In the genomic region with DNA sequence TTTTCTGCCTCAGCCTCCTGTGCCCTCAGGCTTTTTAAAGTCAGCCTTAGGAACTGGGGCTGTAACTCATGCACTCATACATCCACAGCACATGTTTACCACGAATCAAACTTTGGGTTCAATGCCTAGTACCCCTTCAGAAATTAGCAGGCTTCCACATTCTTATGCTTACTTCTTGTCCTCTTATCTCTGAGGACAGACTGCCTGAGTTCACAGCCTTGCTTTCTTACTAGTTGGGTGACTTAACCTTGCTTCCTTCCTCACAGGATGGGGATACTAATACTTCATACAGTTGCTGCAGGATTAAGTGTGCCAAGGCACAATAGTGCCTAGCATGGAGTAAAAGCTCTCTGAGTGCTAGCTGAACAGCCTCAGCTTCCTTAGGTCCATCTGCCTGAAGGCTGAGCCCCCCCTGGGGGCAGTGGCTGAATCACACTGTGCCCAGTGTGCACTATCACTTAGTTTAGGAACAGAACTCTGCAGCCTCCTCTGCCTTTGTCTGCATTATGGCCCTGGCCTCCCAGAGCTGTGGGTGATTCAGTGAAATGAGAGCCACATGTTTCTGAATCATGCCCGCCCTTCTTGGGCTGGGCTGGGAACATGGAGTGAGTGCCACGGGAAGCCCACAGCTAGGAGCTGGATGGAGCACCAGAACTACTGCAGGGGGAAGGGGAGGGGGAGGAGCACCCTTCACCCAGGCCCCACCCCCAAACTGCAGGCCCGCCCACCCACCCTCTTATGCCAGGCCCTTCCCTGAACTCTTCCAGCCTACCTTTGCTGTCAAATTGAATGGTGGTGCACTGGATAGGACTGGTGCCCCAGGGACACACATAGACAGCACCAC, we compare ENCODE assay signal across 9 mouse cellular contexts. TPM values are rescaled to one million over a fixed set of nuclear protein-coding genes. Genes with fewer than 3 reads are reported as not detected.
DNase-seq lines count a peak whose midpoint lies in the region; ATAC-seq and TF ChIP-seq lines count a peak whose summit lies in the region.
"Had no signal": no experiment of that assay in that cellular context is flagged by ENCODE, and none has a peak within 500 bp of the region (broad histone marks: within the 10 kb centered on the region; RNA-seq: fewer than 3 reads in every experiment).

No protein-coding gene starts in this region.

- H3K9ac ChIP-seq in intestine, embryonic 14.5 days (ENCODE audit: low read length): no peak overlapping the region
- no peak overlapping the region for H3K9ac ChIP-seq in intestine, postnatal 0 days (ENCODE audit: low read depth, low read length)
- no peak overlapping the region for H3K9ac ChIP-seq in heart, postnatal 0 days (replicated peaks; ENCODE audit: low read depth, low read length)
- H3K9ac ChIP-seq in liver, postnatal 0 days (replicated peaks): no peak overlapping the region

- no peaks in the 10 kb centered on the region for H3K9me3 ChIP-seq in intestine, embryonic 14.5 days (ENCODE audit: control insufficient read depth, low read length)
- H3K9me3 ChIP-seq in intestine, postnatal 0 days (ENCODE audit: control insufficient read depth): no peaks in the 10 kb centered on the region
- H3K9me3 ChIP-seq in heart, postnatal 0 days (replicated peaks; ENCODE audit: control insufficient read depth, low read length): no peaks in the 10 kb centered on the region
- H3K9me3 ChIP-seq in liver, postnatal 0 days (ENCODE audit: low read length): no peaks in the 10 kb centered on the region

- H3K27me3 ChIP-seq in intestine, embryonic 14.5 days (replicated peaks; ENCODE audit: control insufficient read depth, insufficient read depth, low read length): no peaks in the 10 kb centered on the region
- H3K27me3 ChIP-seq in intestine, postnatal 0 days (replicated peaks; ENCODE audit: control insufficient read depth, insufficient read depth, low read length): no peaks in the 10 kb centered on the region
- H3K27me3 ChIP-seq in heart, postnatal 0 days (ENCODE audit: control insufficient read depth, insufficient read depth, low read length): no peaks in the 10 kb centered on the region
- H3K27me3 ChIP-seq in liver, postnatal 0 days (ENCODE audit: insufficient read depth, low read length): no peaks in the 10 kb centered on the region

- H3K4me1 ChIP-seq in intestine, embryonic 14.5 days (replicated peaks; ENCODE audit: control insufficient read depth, insufficient read depth, low read length): peaks cover 11% of the 10 kb centered on the region
- H3K4me1 ChIP-seq in intestine, postnatal 0 days (replicated peaks; ENCODE audit: control insufficient read depth, insufficient read depth, low read length): no peaks in the 10 kb centered on the region
- peaks cover 61% of the 10 kb centered on the region for H3K4me1 ChIP-seq in heart, postnatal 0 days (ENCODE audit: control insufficient read depth, insufficient read depth)
- peaks cover 43% of the 10 kb centered on the region for H3K4me1 ChIP-seq in liver, postnatal 0 days (ENCODE audit: insufficient read depth)

- 0 out of 2 replicates have a peak, but pooled peaks have one; percentile 32 for ATAC-seq in intestine, embryonic 14.5 days (replicated peaks; ENCODE audit: low FRiP score, low TSS enrichment, low read depth)
- no peak for ATAC-seq in intestine, postnatal 0 days
- ATAC-seq in heart, postnatal 0 days (ENCODE audit: insufficient read depth, low read depth): peak; percentile 63
- peak; percentile 20 for ATAC-seq in liver, postnatal 0 days

- WGBS in intestine, embryonic 14.5 days: 35% methylated on average over 4 of the region's 4 CpGs
- WGBS in intestine, postnatal 0 days: 36% methylated on average over 4 of the region's 4 CpGs
- 21% methylated on average over 4 of the region's 4 CpGs for WGBS in heart, postnatal 0 days
- WGBS in liver, postnatal 0 days (ENCODE audit: insufficient replicate concordance): 22% methylated on average over 4 of the region's 4 CpGs

- no peak overlapping the region for H3K27ac ChIP-seq in intestine, embryonic 14.5 days (ENCODE audit: low read depth)
- no peak overlapping the region for H3K27ac ChIP-seq in intestine, postnatal 0 days (ENCODE audit: low read depth, low read length)
- peak overlapping the region; percentile 84 for H3K27ac ChIP-seq in heart, postnatal 0 days (ENCODE audit: low read depth)
- H3K27ac ChIP-seq in liver, postnatal 0 days (ENCODE audit: low read depth): peak overlapping the region; percentile 32
- H3K27ac ChIP-seq: left cerebral cortex, adult 2 months had no signal

- DNase-seq in intestine, embryonic 14.5 days (ENCODE audit: low spot score): no peak
- peak; percentile 86 for DNase-seq in adrenal gland, adult 2 months
- peak; percentile 44 for DNase-seq in heart, postnatal 0 days (ENCODE audit: low spot score)
- DNase-seq in liver, postnatal 0 days: no peak
- no peak for DNase-seq in frontal cortex, postnatal 25 days (ENCODE audit: low spot score in 2 of 2)
- no peak for DNase-seq in urinary bladder, postnatal 25 days (ENCODE audit: low spot score)
- no peak for DNase-seq in cerebellum, adult 8-10 months

- TF ChIP-seq CTCF in intestine, postnatal 0 days (IDR thresholded peaks at IDR 0.05; ENCODE audit: low read depth): no peak
- TF ChIP-seq CTCF in heart, postnatal 0 days (IDR thresholded peaks at IDR 0.05; ENCODE audit: low read depth): 0 out of 2 replicates have a peak, but pooled peaks have one; percentile 3
- TF ChIP-seq CTCF in liver, postnatal 0 days (IDR thresholded peaks at IDR 0.05; ENCODE audit: low read depth): 0 out of 2 replicates have a peak, but pooled peaks have one; percentile 7

- H3K4me3 ChIP-seq in intestine, embryonic 14.5 days (ENCODE audit: low read depth, low read length): no peak overlapping the region
- H3K4me3 ChIP-seq in intestine, postnatal 0 days (ENCODE audit: low read depth, low read length): no peak overlapping the region
- H3K4me3 ChIP-seq in heart, postnatal 0 days (ENCODE audit: low read depth, low read length): no peak overlapping the region
- H3K4me3 ChIP-seq in liver, postnatal 0 days (ENCODE audit: low read depth, low read length): no peak overlapping the region
- H3K4me3 ChIP-seq: left cerebral cortex, adult 2 months had no signal

- no peak overlapping the region for H3K4me2 ChIP-seq in intestine, embryonic 14.5 days (ENCODE audit: low read length)
- no peak overlapping the region for H3K4me2 ChIP-seq in intestine, postnatal 0 days (replicated peaks; ENCODE audit: low read depth)
- 0 out of 2 replicates have a peak overlapping the region, but pooled peaks have one; percentile 5 for H3K4me2 ChIP-seq in heart, postnatal 0 days (ENCODE audit: low read depth, low read length)
- no peak overlapping the region for H3K4me2 ChIP-seq in liver, postnatal 0 days (ENCODE audit: low read depth, low read length)

- TF ChIP-seq EP300 in heart, postnatal 0 days (IDR thresholded peaks at IDR 0.05; ENCODE audit: low read depth): peak; percentile 53; the same call in 1 of the 2 replicates
- TF ChIP-seq EP300 in liver, postnatal 0 days (IDR thresholded peaks at IDR 0.05; ENCODE audit: low read depth): no peak

- peaks cover 40% of the 10 kb centered on the region for H3K36me3 ChIP-seq in intestine, embryonic 14.5 days (ENCODE audit: control insufficient read depth, insufficient read depth, low read length)
- H3K36me3 ChIP-seq in intestine, postnatal 0 days (ENCODE audit: control insufficient read depth, insufficient read depth): peaks cover 29% of the 10 kb centered on the region
- peaks cover 38% of the 10 kb centered on the region for H3K36me3 ChIP-seq in heart, postnatal 0 days (replicated peaks; ENCODE audit: control insufficient read depth, insufficient read depth, low read length)
- H3K36me3 ChIP-seq in liver, postnatal 0 days (replicated peaks; ENCODE audit: insufficient read depth, low read length): peaks cover 33% of the 10 kb centered on the region

RNA-seq across cellular contexts. Expression of gene Itga5, which starts 8.1 kb away (rescaled TPM):
- 64.9 and 69.4 TPM in 2 replicates for polyA plus RNA-seq in intestine, embryonic 14.5 days (2014; fragmentation: Nextera tagmentation; extraction: Ambion mirVana)
- polyA plus RNA-seq in intestine, postnatal 0 days (2015; fragmentation: Nextera tagmentation; extraction: Ambion mirVana): 25.0 and 25.8 TPM in 2 replicates
- total RNA-seq in adrenal gland, adult 2 months (2021): 10 to 100 TPM; 28.4 to 36.0 TPM
- polyA plus RNA-seq in adrenal gland, adult 2 months (2012; rRNA removed): 28.5 and 33.7 TPM in 2 replicates
- 83.3 and 85.4 TPM in 2 replicates for total RNA-seq in heart, postnatal 0 days (2014; rRNA removed; ENCODE audit: low replicate concordance)
- 44.3 and 47.5 TPM in 2 replicates for polyA plus RNA-seq in heart, postnatal 0 days (2015; fragmentation: Nextera tagmentation; extraction: Ambion mirVana)
- 15.6 and 16.0 TPM in 2 replicates for polyA plus RNA-seq in liver, postnatal 0 days (2015; fragmentation: Nextera tagmentation; extraction: Ambion mirVana)

RNA-seq across cellular contexts. Expression of gene Zfp385a, which starts 18.6 kb away (rescaled TPM):
- 7.2 and 7.5 TPM in 2 replicates for polyA plus RNA-seq in intestine, embryonic 14.5 days (2014; fragmentation: Nextera tagmentation; extraction: Ambion mirVana)
- 2.9 and 3.1 TPM in 2 replicates for polyA plus RNA-seq in intestine, postnatal 0 days (2015; fragmentation: Nextera tagmentation; extraction: Ambion mirVana)
- total RNA-seq in adrenal gland, adult 2 months (2021): 10 to 100 TPM; 10.1 to 18.3 TPM
- polyA plus RNA-seq in adrenal gland, adult 2 months (2012; rRNA removed): 16.7 and 17.1 TPM in 2 replicates
- 5.4 and 7.9 TPM in 2 replicates for total RNA-seq in heart, postnatal 0 days (2014; rRNA removed; ENCODE audit: low replicate concordance)
- polyA plus RNA-seq in heart, postnatal 0 days (2015; fragmentation: Nextera tagmentation; extraction: Ambion mirVana): 4.5 and 5.5 TPM in 2 replicates
- polyA plus RNA-seq in liver, postnatal 0 days (2015; fragmentation: Nextera tagmentation; extraction: Ambion mirVana): 10.1 TPM in 2 replicates

RNA-seq across cellular contexts. Expression of gene Gpr84, which starts 48.1 kb away (rescaled TPM):
- 0.11 and 0.34 TPM in 2 replicates for polyA plus RNA-seq in intestine, embryonic 14.5 days (2014; fragmentation: Nextera tagmentation; extraction: Ambion mirVana)
- polyA plus RNA-seq in intestine, postnatal 0 days (2015; fragmentation: Nextera tagmentation; extraction: Ambion mirVana): not detected in 2 replicates
- not detected for total RNA-seq in adrenal gland, adult 2 months (2021)
- polyA plus RNA-seq in adrenal gland, adult 2 months (2012; rRNA removed): 0.09 and 0.15 TPM in 2 replicates
- total RNA-seq in heart, postnatal 0 days (2014; rRNA removed; ENCODE audit: low replicate concordance): not detected in 2 replicates
- polyA plus RNA-seq in heart, postnatal 0 days (2015; fragmentation: Nextera tagmentation; extraction: Ambion mirVana): 0.10 TPM in 1 of 2 replicates, not detected in the other
- polyA plus RNA-seq in liver, postnatal 0 days (2015; fragmentation: Nextera tagmentation; extraction: Ambion mirVana): 1.1 and 1.8 TPM in 2 replicates

Comparison
In these comparisons a context has a peak if more than half of its experiments do, and no peak if none do; other contexts are left out.
1. DNase-seq: peak in adrenal gland, adult 2 months (single experiment) and heart, postnatal 0 days (single experiment); none in intestine, embryonic 14.5 days (single experiment), liver, postnatal 0 days (single experiment), frontal cortex, postnatal 25 days (0 of 2), urinary bladder, postnatal 25 days (single experiment) and cerebellum, adult 8-10 months (single experiment).
2. H3K27ac ChIP-seq: peak in heart, postnatal 0 days (single experiment) and liver, postnatal 0 days (single experiment); none in intestine, embryonic 14.5 days (single experiment) and intestine, postnatal 0 days (single experiment).